Mouse (Mus musculus) lung, embryonic 16.5 days (tissue): ENCODE results near the gene Celf6. TPM values are rescaled to one million over a fixed set of nuclear protein-coding genes. Genes with fewer than 3 reads are reported as not detected.

Source experiments
- ATAC-seq: fragments of 200-750 bp; cut with Nextera tagmentation; 2 replicates; pipeline ENCODE4 v1.8.0; 2017; ENCODE audit warnings: low read depth, mild to moderate bottlenecking, moderate library complexity
- H3K27ac ChIP-seq: fragments of 300-500 bp; sonication (generic); 2 replicates; pipeline ENCODE4 v1.5.1; 2014; ENCODE audit warnings: mild to moderate bottlenecking, control low read depth, low read length
- H3K27me3 ChIP-seq: fragments of 300-500 bp; sonication (generic); 2 replicates; pipeline ENCODE4 v1.6.1; 2014; ENCODE audit warnings: low read depth, low read length, mixed read lengths; ENCODE audit not compliant: control insufficient read depth, insufficient read depth
- H3K36me3 ChIP-seq: fragments of 300-500 bp; sonication (generic); 2 replicates; pipeline ENCODE4 v1.6.1; 2014; ENCODE audit warnings: low read length; ENCODE audit not compliant: control insufficient read depth, insufficient read depth
- H3K4me1 ChIP-seq: fragments of 300-500 bp; sonication (generic); replicated peaks from 2 replicates; pipeline ENCODE4 v1.6.1; 2014; ENCODE audit warnings: low read length, mixed read lengths; ENCODE audit not compliant: control insufficient read depth, insufficient read depth
- H3K4me2 ChIP-seq: fragments of 300-500 bp; sonication (generic); 2 replicates; pipeline ENCODE4 v1.6.1; 2014; ENCODE audit warnings: low read depth, low read length, control low read depth
- H3K4me3 ChIP-seq: fragments of 300-500 bp; sonication (generic); 2 replicates; pipeline ENCODE4 v1.5.1; 2014; ENCODE audit warnings: mild to moderate bottlenecking, low read length, control low read depth
- H3K9ac ChIP-seq: fragments of 300-500 bp; sonication (generic); 2 replicates; pipeline ENCODE4 v1.6.1; 2014; ENCODE audit warnings: low read length, control low read depth
- H3K9me3 ChIP-seq: fragments of 300-500 bp; sonication (generic); 2 replicates; pipeline ENCODE4 v1.6.1; 2016; ENCODE audit warnings: low read length; ENCODE audit not compliant: control insufficient read depth
- WGBS: fragments of 180-500 bp; shearing (Covaris S2); extraction: QIAGEN DNeasy Blood & Tissue Kit; methylation state at CpG from one replicate; pipeline ENCODE4 v1.1.7; 2014; 5-methylcytosine and 5-hydroxymethylcytosine counted together
- polyA plus RNA-seq: library from polyadenylated mRNA; unstranded; fragments of >200 nt; fragmentation: Nextera tagmentation; extraction: Ambion mirVana; gene quantifications from 2 replicates; pipeline ENCODE4 v1.2.1, GENCODE M21; 2015

Celf6 gene
- polyA plus RNA-seq, 1 experiment from 2014 or later, result 0.43 TPM

DNA sequence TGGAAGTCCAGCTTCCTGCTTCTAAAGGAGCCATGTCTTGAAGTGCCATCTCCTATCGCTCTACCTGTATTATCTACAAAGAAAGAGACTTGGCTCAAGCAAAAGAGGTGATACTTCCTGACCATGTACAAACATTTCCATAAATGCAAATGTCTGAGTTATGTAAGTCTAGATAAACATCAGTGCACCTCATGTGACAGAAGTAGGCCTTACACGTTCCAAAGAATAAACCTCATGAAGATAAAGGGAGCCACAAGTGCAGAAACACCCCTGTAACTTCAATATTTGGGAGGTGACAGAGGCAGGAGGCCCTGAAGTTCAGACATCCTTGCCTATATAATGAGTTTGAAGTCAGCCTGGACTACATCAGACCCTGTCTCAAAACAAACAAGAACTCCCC, 5.9 kb upstream of the Celf6 start:
- no peak for ATAC-seq

DNA sequence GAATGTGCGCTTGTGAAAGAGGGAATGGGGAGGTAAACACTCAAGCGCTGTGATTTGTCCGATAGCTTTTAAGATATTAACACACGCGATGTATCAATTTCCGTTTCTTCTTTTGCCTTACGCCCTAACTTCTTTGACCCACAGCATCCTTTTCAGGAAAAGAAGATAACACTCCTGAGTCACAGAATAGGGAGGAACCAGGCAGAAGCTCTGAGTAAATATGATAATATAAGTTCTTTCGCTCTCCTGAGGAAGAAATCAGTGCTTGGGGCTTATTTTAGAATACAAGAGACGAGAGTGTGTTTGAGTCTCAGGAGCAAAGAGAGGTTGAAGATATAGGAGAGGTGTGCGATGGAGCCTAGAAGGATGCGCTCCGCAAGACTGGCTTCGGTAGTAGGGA, 316 bp upstream of the Celf6 start:
- Histone ChIP-seq H3K36me3 (no peaks in the 10 kb centered on the region), H3K27me3 (peaks cover 3% of the 10 kb centered on the region; the same call in 1 of the 2 replicates), H3K9me3 (no peaks in the 10 kb centered on the region), H3K4me2 (peak overlapping the region; percentile 53), H3K4me3 (peak overlapping the region; percentile 54), H3K4me1 (peaks cover 9% of the 10 kb centered on the region), H3K9ac (no peak overlapping the region), H3K27ac (no peak overlapping the region)
- no peak for ATAC-seq
- 12% methylated on average over 13 of the region's 13 CpGs for WGBS

More for the DNA sequence above, 5.9 kb upstream of the Celf6 start:
- Histone ChIP-seq H3K9ac (no peak overlapping the region), H3K9me3 (no peaks in the 10 kb centered on the region), H3K4me1 (no peaks in the 10 kb centered on the region), H3K4me3 (no peak overlapping the region), H3K27me3 (no peaks in the 10 kb centered on the region), H3K36me3 (no peaks in the 10 kb centered on the region), H3K27ac (no peak overlapping the region), H3K4me2 (no peak overlapping the region)
- 59% methylated on average over 2 of the region's 2 CpGs for WGBS

DNA sequence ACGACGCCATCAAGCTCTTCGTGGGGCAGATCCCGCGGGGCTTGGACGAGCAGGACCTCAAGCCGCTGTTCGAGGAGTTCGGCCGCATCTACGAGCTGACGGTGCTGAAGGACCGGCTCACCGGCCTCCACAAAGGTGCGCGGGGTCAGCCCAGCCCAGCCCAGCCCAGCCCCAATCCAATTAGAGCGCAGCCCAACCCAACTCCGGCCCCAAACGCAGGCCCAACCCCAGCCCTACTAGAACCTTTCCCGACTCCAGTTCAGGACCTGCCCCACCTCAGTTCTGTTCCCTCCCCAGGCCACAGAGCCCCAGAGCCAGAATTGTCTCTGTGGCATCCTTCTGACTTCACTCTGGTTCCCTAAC, 769 bp downstream of the Celf6 start:
- Histone ChIP-seq H3K9ac (no peak overlapping the region), H3K27ac (no peak overlapping the region), H3K4me1 (peaks cover 9% of the 10 kb centered on the region), H3K4me3 (peak overlapping the region; percentile 54), H3K27me3 (peaks cover 3% of the 10 kb centered on the region; the same call in 1 of the 2 replicates), H3K4me2 (peak overlapping the region; percentile 53), H3K9me3 (no peaks in the 10 kb centered on the region), H3K36me3 (no peaks in the 10 kb centered on the region)
- ATAC-seq, result peak; percentile 29
- WGBS, result 0% methylated on average over 18 of the region's 20 CpGs

DNA sequence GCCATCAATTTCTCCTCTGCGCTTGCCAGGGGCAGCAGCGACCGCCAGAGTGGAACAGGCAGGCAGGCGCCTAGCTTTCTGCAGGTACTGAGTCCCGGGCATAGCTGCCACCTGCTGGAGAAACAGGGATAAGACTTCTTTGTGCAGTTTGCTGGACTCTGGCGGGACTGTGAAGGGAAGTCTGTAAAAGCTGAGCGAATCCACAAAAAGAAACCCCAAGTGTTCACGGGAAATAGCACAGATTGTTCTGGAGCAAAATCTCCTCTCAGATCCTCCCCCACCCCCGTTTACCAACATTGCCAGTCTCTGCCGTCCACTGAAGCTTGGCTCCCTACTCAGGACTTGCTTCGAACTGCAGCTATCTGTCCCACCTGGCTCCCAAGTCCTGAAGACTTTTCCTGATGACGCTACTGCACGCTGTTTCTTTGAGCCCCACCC, 7.2 kb downstream of the Celf6 start:
- no peaks in the 10 kb centered on the region for H3K36me3 ChIP-seq
- peak; percentile 79 for ATAC-seq
- 3% methylated on average over 13 of the region's 13 CpGs for WGBS
- peak overlapping the region; percentile 62 for H3K4me2 ChIP-seq
- H3K4me3 ChIP-seq, result peak overlapping the region; percentile 40
- H3K9ac ChIP-seq, result peak overlapping the region; percentile 55
- H3K27me3 ChIP-seq, result no peaks in the 10 kb centered on the region; the same call in 1 of the 2 replicates
- no peaks in the 10 kb centered on the region for H3K4me1 ChIP-seq
- no peak overlapping the region for H3K27ac ChIP-seq
- H3K9me3 ChIP-seq, result no peaks in the 10 kb centered on the region

DNA sequence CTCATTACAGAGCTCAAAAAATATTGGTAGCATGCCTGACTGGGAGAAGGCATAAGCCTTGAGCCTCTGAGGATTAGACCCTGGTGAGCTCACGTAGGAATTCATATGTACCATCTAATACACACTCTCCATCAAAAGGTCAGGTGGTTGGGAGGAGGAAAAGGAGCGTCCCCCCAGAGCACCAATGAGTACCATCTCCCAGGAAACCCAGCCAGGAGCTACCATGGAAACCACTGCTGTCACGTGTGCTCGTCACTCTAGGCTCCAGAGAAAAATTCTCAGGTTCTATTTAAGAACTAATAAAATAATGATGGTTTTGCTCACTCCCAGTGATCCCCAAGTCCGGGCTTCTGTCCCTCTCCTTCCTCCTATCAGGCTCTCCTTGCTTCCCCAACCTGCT, 10.5 kb downstream of the Celf6 start:
- ATAC-seq, result no peak
- Histone ChIP-seq H3K4me2 (no peak overlapping the region), H3K27me3 (no peaks in the 10 kb centered on the region; the same call in 1 of the 2 replicates), H3K4me3 (no peak overlapping the region), H3K9ac (no peak overlapping the region), H3K27ac (no peak overlapping the region), H3K4me1 (no peaks in the 10 kb centered on the region), H3K36me3 (no peaks in the 10 kb centered on the region), H3K9me3 (no peaks in the 10 kb centered on the region)
- WGBS, result 61% methylated on average over 5 of the region's 5 CpGs

DNA sequence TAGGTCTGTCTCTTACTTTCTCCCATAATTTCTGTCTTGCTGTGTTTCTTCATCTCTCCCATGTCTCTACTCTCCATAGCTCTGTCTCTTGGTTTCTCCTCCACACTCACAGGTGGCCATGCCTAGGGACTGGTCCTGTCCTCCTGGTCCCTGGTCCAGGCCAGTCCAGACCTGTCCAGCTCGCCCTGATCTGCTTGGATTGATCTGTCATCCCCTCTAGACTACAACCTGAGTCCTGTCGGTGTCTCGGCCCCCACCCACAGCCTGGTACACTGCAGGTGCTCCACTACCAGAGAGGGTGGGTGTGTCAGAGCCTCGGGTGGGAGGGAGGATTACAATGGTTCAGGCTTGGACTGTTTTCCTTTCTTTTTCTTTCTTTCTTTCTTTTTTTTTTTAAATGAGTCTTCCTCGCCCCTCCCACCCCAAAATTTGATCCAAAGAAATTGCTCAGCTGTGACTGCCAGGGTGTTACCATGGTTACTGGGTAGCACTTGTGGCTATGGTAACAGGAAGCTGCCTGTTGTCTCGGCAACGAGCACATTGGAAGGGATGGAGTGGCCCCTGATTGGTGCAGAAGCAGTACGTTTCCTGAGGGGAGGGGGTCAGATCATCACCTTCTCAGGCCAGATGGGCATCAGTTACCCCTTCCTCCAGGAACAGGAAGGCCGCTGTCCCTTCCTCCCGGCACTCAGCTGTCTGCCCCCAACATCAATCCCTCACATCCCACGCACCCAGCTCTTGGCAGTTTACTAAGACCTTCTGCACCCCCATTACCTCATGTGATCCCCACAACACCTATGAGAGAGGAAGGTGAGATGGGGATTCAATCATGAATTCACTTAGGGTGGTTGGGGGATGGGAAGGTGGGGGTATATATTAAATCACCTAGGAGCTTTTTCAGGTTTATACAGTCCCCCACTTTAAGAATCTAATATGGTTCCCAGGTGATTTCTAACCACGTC, 11.3 kb downstream of the Celf6 start:
- H3K9ac ChIP-seq, result no peak overlapping the region
- H3K9me3 ChIP-seq, result no peaks in the 10 kb centered on the region
- H3K27me3 ChIP-seq, result no peaks in the 10 kb centered on the region; the same call in 1 of the 2 replicates
- 40% methylated on average over 12 of the region's 12 CpGs for WGBS
- H3K36me3 ChIP-seq, result no peaks in the 10 kb centered on the region
- ATAC-seq, result no peak
- H3K4me2 ChIP-seq, result no peak overlapping the region
- H3K27ac ChIP-seq, result no peak overlapping the region
- H3K4me1 ChIP-seq, result no peaks in the 10 kb centered on the region
- no peak overlapping the region for H3K4me3 ChIP-seq

DNA sequence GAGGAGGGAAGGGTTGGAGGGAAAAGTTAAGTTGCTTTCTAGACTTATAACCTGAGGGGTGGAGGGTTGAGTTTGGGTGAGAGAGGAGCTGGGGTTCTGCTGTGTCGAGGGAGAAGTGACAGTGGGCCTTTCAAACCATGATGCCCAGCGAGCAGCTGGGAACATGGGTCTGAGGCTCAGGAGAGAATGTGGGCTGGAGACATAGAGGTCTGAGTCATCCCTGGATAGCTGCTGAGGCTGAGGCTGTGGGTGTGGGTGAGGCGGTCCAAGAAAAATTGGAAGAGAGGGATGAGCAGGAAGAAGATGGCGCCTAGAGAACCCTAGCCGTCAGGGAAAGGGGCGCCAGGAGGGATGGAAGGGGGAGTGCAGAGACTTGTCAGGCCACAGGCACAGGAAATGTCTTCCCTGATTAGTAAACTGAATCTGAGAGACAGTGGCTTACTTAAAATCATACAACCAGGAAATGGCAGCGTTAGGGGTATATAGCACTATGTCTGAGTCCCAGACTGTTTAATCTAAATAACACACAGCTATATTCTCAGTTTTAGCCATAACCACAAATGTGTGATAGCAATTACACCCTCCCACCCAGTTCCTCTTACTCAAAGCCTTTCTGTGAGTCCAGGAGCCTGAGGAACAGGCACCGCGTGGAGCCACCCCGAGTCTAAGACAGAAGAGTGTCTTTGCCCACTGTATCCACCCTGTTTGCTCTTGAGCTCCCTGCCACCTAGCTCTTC, 12.2 kb downstream of the Celf6 start:
- H3K4me2 ChIP-seq, result no peak overlapping the region
- H3K9ac ChIP-seq, result no peak overlapping the region
- no peak for ATAC-seq
- H3K36me3 ChIP-seq, result no peaks in the 10 kb centered on the region
- H3K9me3 ChIP-seq, result no peaks in the 10 kb centered on the region
- H3K27ac ChIP-seq, result no peak overlapping the region
- H3K27me3 ChIP-seq, result no peaks in the 10 kb centered on the region; the same call in 1 of the 2 replicates
- no peaks in the 10 kb centered on the region for H3K4me1 ChIP-seq
- WGBS, result 69% methylated on average over 10 of the region's 10 CpGs
- H3K4me3 ChIP-seq, result no peak overlapping the region

DNA sequence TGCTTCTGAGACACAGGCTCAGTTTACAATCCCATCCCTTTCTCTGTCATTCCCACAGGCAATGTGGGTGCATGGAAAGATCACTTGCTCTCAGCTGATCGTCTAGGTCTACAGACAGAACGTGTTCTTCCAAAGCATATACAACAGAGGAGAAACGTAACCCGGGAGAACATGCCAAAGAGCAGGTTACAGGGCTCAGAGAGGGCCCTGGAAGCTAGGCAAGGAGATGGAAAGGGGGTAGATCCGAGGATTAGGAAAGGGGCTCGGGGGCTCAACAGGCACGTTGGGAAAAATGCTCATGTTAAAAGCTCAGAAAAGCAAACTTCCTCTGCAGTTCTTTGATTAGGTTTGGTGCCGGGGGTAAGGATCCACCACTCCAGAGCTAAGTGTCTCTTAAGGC, 23.9 kb downstream of the Celf6 start:
- Histone ChIP-seq H3K4me2 (no peak overlapping the region), H3K27ac (no peak overlapping the region), H3K36me3 (no peaks in the 10 kb centered on the region), H3K4me3 (no peak overlapping the region), H3K27me3 (peaks cover 12% of the 10 kb centered on the region; the same call in 1 of the 2 replicates), H3K4me1 (no peaks in the 10 kb centered on the region), H3K9me3 (no peaks in the 10 kb centered on the region), H3K9ac (no peak overlapping the region)
- ATAC-seq, result no peak
- 60% methylated on average over 8 of the region's 8 CpGs for WGBS

DNA sequence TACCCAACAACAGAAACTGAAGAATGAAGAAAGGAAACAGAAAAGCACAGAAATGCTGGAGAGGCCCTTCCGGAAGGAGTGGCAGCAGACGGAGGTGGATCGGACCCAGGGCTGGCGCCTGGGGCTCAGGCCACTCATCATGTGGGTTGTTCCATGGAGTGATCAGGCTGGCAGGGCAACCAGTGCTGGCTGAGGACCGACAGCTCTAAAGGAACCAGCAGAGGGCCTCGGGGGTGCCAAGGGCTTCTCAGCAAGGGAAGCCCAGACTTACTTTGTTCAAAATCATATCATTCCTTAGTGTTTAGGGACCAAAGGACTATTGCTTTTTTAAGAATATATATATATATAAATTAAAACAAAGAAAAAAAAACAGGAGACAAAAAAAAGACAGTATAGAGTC, 28.2 kb downstream of the Celf6 start:
- no peak overlapping the region for H3K27ac ChIP-seq
- H3K4me1 ChIP-seq, result no peaks in the 10 kb centered on the region
- no peak for ATAC-seq
- no peaks in the 10 kb centered on the region for H3K36me3 ChIP-seq
- no peak overlapping the region for H3K4me3 ChIP-seq
- H3K27me3 ChIP-seq, result peaks cover 12% of the 10 kb centered on the region; the same call in 1 of the 2 replicates
- no peak overlapping the region for H3K4me2 ChIP-seq
- WGBS, result 50% methylated on average over 6 of the region's 6 CpGs
- no peak overlapping the region for H3K9ac ChIP-seq
- no peaks in the 10 kb centered on the region for H3K9me3 ChIP-seq
